Mouse (Mus musculus): ENCODE data around the gene Sost. TPM values are rescaled to one million over a fixed set of nuclear protein-coding genes. Genes with fewer than 3 reads are reported as not detected.
"Not testable (repeated sequence)": the region's sequence is repeated elsewhere in the genome, so short reads cannot be mapped to it uniquely, and the experiment has no call there.

Gene Sost
- total RNA-seq (2017): not detected in 3 replicates

DNA sequence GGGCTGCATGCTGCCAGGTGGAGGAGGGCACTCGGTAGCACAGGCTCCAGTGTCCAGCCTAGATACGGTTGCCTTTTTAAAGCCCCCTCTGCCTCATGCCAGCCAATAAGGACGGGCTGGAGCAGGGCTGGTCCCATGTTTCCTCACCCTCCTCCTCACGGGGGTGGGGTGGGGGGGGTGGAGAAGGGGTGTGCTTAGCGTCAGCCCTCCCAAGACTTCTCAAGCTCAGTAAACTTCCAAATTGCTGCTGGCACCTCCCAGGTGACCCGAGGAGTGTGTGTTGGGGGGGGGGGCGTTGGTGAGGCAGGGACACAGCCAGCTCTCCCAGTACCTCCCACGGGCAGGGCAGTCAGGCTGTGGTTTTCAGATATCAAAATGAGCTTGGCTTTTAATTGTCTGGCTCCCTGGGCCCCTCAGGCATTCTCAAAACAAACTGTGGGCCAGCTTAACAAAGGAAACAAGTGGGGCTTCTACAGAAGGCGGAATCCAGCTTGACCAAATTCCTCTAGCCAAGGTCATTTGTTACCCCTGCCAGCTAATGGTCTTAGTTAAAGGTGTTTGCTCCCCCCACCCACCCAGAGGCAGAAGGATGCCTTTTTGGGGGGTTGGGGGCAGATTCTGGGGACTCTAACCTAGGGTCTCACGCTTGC, at the start of gene Sost:
Gene Sost, minus strand, starts transcription at position 51 of the 650 bp plus-strand sequence.
- ATAC-seq (replicated peaks; ENCODE audit: insufficient number of reproducible peaks, low FRiP score, low TSS enrichment, poor library complexity, severe bottlenecking): no peak

DNA sequence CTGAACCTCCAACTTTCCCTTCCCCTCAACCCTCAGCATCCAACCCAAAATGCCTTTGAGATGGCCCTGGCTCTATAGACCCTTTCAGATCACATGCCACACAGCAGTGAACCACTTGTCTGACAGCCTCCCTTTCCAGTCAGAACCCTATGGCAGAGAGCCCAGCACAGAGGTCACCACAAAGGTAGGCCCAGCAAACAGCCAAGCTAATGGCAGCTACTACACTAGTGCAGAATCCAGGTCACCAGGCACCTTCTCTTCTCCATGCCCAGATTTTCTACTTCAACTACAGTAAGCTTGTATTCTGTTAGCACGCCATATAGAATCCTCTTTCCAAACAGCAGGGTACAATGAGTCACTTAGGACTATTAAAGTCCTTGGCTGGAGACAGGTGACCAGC, 49.3 kb upstream of the Sost start:
- ATAC-seq (replicated peaks; ENCODE audit: insufficient number of reproducible peaks, low FRiP score, low TSS enrichment, poor library complexity, severe bottlenecking): no peak

DNA sequence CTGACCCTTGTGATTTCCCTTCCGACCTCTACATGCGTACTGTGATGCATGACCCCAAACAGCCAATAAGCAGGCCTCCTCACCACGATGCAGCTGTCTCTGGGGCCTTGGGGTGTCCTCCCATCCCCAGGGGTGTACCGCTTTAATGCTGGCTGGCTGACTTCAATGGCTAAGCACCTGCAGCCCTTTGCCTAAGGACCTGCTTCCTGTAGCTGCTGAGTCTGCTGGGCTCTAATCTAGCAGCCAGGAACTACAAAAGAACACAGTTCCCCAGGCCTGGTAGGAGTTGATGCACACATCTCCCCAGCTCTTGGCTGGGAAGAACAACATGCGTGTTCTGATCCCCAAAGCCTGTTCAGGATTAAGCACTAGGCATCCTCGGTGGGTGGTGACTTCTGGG, 48.7 kb upstream of the Sost start:
- no peak for ATAC-seq (replicated peaks; ENCODE audit: insufficient number of reproducible peaks, low FRiP score, low TSS enrichment, poor library complexity, severe bottlenecking)

DNA sequence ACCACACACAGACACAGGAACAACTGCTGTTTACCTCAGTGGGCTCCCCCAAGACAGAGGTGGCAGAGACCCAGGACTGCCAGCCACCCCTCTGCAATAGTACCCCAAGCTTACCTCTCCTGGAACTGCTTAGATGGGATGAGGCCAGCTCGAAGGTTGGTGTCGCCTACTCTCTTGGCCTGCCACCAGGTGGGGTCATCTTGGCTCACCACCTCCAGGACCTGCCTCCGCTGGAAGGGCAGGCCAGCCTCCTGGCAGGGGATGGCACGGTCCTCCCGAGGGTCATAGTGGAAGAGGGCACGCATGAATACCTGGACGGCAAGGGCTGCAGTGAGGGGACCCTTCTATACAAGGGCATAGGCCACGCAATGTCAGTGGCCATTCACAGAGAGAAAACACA, 46.4 kb upstream of the Sost start:
- ATAC-seq (replicated peaks; ENCODE audit: insufficient number of reproducible peaks, low FRiP score, low TSS enrichment, poor library complexity, severe bottlenecking): no peak

DNA sequence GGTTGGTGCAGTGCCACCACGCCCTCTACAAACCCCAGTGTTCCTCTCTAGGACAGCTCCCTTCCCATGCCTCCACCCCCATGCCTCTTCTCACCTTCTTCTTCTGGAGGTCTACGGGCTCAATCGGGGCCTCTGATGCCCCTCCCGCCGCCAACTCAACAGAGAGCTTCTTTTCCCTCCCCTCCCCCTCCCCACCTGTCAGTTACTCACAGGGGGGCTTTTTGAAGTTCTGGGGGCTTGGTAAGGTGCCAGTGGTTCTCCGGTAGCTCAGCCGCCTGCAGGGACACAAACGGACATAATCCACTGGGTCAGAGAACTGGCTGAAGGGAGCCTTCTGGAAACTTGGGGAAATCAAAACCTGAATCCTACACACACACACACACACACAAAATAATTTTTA, 44.7 kb upstream of the Sost start:
- no peak for ATAC-seq (replicated peaks; ENCODE audit: insufficient number of reproducible peaks, low FRiP score, low TSS enrichment, poor library complexity, severe bottlenecking)

DNA sequence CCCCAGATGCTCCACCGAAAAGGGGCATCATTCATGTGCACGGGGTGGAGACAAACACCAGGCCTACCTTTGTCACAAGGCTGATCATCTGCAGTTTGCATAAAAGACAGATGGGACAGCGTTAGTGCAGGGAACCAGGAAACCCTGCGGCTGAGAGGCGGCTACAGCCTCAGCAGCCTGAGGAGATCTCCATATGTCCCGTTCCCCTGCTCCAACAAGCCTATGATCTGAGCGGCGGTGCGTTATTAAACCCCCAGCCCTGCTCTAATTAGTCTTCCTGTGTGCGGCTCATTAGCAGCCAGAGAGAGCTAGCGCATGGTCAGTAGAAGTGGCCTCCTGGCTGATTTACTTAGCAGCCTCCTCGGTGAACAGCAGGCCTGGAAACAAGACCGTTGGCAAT, 43.3 kb upstream of the Sost start:
- ATAC-seq (replicated peaks; ENCODE audit: insufficient number of reproducible peaks, low FRiP score, low TSS enrichment, poor library complexity, severe bottlenecking): no peak

DNA sequence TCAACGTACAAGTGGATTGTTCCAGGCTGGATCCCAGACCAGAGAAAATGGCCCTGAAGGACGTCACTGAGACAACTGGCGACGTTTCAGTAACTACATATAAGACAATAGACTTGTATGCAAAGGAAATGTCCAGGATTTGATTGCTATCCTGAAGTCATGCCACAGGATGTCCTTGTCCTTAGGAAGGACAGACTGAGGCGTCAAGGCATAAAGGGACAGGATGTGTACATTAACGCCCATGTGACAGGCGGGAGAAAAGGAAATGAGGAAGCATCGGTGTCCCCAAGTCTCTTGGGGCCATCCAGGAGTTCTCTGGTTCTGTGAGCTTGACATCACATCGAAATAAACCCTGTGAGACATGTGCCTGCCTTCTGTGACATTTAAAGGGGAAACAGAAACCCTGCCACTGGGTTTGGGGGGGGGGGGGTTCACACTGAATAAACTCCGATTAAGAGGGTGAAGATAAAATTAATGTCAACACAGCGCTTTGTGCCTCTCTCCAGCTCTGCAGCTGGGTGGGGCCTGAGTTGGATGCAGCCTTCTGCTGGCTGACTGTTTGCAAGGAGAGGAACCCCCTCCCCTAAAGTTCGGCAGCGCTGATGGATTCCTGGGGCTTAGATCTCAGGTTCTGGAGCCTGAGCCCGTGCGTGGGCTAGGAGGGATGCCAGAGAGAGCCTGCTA, 42.3 kb upstream of the Sost start:
- no peak for ATAC-seq (replicated peaks; ENCODE audit: insufficient number of reproducible peaks, low FRiP score, low TSS enrichment, poor library complexity, severe bottlenecking)

DNA sequence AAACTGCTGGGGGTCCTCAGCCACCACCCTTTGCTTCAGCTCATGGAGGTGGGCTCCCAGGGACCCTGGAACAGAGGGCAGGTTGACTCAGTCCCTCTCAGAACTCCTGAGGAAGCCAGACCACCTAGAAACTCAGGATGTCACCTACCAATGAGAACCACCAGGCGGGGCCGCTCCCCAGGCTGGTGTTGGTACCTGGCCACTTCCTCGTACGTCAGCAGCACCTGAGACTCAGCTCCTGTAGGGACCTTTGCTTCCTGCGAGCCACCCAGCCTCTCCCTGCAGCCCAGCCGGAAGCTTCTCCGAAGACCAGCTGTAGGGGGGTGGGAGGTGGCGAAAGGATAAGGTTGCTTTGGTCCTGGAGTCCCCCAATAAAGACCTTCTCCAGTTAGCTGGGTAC, 41.6 kb upstream of the Sost start:
- ATAC-seq (replicated peaks; ENCODE audit: insufficient number of reproducible peaks, low FRiP score, low TSS enrichment, poor library complexity, severe bottlenecking): no peak

DNA sequence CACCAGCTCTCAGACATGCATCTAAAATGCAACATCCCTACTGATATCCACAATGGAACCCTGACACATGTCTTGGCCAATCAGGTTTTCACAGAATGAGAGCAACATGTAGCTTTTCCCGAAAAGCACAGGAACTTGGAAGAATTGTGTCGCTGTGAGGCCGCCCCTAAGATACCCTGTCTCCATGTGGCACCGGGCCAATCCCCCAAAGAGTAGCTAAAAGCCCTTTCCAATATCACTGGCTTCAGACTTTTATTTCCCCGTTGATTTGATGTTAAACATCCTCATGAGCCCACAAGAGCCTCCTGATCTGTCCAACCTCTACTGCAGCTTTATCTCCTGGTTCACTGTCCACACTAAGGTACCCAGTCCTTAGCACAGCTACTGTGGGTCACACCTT, 39.9 kb upstream of the Sost start:
- no peak for ATAC-seq (replicated peaks; ENCODE audit: insufficient number of reproducible peaks, low FRiP score, low TSS enrichment, poor library complexity, severe bottlenecking)

DNA sequence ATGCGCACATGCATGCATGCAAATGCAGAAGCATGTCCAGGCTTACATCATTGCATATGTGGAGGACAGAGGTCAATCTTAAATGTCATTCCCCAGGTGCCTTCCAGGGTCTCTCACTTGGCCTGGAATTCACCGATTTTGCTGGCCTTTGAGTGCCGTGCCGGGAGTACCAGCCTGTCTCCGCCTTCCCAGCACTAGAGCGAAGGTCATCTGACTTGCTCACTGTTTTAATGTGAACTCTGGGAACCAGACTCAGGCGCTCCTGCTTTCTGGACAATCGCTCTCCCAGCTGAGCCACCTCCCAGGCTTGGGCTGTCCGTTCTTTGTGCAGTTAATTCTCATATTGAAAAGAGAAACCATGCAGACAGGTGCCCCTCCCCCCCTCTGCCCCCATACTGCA, 39.5 kb upstream of the Sost start:
- ATAC-seq (replicated peaks; ENCODE audit: insufficient number of reproducible peaks, low FRiP score, low TSS enrichment, poor library complexity, severe bottlenecking): no peak

DNA sequence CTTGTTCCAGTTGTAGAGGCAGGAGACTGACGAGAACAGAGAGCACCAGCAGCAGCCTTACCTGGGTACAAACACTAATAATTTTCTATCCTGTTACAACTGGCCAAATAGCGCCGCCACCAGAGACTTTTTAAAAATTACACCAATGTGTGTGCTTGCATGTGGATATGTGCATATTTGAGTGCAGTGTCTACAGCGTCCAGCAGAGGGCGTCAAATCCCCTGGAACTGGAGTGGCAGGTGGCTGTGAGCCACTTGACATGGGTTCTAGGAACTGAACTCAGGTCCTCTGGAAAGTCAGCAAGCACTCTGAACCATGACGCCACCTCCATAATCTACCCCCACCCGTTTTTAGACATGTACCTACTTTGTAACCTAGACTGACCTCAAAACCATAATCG, 37.4 kb upstream of the Sost start:
- ATAC-seq (replicated peaks; ENCODE audit: insufficient number of reproducible peaks, low FRiP score, low TSS enrichment, poor library complexity, severe bottlenecking): no peak

DNA sequence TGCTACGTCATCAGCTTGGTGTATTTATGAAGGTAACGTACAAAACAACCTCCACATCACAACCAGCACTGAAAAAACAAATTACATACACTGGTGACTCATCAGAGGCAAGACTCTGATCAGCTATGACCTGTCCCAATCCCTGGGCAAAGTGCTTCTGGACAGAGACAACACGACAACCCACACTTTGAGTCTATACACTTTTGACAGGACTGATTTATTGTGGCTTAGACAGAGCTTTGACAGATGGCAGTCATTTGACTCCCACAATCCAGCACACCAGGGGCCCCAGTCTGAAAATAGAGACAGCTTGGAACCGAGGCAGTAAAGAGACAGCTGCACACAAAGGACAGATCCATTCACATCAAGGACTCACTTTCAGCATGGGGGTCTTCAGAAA, 32.7 kb upstream of the Sost start:
- no peak for ATAC-seq (replicated peaks; ENCODE audit: insufficient number of reproducible peaks, low FRiP score, low TSS enrichment, poor library complexity, severe bottlenecking)

DNA sequence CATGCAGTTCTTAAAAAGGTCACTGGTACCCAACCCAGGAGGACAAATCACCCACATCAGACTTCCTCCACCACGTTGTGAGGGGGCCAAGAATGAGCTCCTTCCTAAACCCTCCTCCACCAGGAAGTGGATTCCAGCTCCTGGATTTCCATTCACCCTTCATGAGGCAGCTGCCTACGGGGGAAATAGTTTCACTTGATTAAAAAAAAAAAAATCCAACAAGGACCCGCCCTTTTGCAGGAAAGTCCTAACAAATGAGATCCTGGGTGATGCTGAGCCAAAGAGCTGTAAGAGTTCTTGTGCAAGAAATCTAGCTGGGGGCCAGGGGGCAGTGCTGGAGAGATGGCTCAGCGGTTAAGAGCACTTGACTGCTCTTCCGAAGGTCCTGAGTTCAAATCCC, 31.4 kb upstream of the Sost start:
- ATAC-seq (replicated peaks; ENCODE audit: insufficient number of reproducible peaks, low FRiP score, low TSS enrichment, poor library complexity, severe bottlenecking): no peak

DNA sequence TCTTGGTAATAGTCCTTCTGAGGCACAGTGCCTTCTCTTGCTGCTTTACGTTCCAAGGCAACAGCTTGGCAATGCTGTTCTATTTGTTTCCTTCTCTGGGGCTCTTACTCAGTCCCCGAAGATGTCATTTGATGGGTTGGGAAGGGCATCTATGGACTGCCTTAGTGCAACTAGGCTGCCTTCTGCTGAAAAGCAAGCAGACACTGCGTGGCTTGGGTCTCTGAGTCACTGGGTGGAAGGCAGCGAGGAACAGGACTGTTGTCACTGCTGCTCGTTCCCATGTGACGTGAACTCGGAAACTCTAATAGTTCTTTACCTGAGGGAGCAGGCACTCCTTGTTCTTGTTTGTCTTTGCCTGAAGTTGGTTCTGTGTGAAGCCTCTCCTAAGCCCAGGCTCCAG, 29.1 kb upstream of the Sost start:
- no peak for ATAC-seq (replicated peaks; ENCODE audit: insufficient number of reproducible peaks, low FRiP score, low TSS enrichment, poor library complexity, severe bottlenecking)

DNA sequence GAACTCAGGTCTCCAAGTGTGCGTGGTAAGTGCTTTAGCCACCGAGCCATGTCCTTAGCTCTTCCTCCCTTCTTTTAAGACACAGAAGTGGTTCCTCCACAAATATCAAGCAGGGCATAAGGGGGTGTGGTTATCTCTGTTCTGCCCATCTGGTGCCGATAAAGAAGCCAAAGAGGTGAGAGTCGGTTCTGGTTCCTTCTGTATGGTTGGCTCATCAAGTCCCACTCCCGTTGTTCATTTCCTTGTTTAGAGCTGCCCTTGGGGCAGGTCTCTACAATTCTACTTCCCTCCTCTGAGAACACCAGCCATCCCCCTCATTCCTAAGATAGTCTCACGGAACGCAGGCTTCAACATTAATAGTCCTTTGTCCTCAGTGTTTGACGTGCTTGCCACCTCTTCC, 27.3 kb upstream of the Sost start:
- ATAC-seq (replicated peaks; ENCODE audit: insufficient number of reproducible peaks, low FRiP score, low TSS enrichment, poor library complexity, severe bottlenecking): no peak

DNA sequence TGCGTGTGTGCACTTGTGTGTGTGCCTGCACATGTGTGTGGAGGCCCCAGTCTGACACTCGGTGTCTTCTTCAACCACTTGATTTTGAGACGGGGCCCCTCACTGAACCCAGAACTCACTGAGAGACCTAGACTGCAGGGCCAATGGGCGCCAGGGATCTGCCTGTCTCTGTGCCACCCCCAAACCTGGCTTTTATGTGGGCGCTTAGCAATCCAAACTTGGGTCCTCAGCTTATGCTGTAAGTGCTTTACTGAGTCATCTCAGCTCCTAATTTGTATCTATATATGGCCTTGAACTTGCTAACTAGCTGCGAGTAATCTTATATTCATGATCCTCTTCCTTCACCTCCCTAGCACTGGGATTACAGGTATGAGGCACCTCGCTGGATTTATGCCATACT, 25.6 kb upstream of the Sost start:
- ATAC-seq (replicated peaks; ENCODE audit: insufficient number of reproducible peaks, low FRiP score, low TSS enrichment, poor library complexity, severe bottlenecking): no peak

DNA sequence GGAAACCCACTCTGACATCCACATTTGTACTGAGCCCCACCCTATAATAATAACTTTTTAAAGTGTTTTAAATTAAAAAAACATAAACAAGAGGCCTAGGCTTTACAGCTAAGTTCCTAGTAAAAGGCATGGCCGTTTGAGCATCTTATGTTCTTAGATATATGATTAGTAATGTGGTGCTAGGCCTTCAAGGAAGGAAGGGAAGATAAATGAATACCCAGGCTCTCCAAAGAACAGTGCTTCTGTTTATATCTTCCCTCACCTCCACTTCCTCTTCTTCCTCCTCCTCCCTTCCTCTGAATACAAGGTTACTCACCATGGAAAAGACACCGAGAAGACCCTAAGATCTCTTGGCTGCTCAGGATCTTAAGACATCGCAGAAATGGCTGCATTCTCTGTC, 25.0 kb upstream of the Sost start:
- no peak for ATAC-seq (replicated peaks; ENCODE audit: insufficient number of reproducible peaks, low FRiP score, low TSS enrichment, poor library complexity, severe bottlenecking)

DNA sequence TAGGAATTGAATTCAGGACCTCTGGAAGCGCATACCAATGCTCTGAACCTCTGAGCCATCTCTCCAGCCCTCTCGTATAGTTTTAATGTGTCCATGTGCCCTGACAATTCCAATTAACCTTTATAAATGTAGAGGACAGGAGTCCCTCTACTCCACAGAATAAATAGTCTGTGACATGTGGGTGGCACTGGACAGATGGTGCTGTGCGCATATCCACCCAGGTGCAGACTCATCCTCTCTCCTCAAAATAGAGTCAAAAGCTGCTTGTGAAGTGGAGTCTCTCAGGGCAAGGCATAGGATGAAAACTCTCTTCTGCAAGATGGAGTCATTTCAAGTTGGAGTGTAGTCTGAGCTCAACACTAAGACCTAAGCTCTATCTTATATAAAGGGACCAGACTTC, 23.4 kb upstream of the Sost start:
- no peak for ATAC-seq (replicated peaks; ENCODE audit: insufficient number of reproducible peaks, low FRiP score, low TSS enrichment, poor library complexity, severe bottlenecking)

DNA sequence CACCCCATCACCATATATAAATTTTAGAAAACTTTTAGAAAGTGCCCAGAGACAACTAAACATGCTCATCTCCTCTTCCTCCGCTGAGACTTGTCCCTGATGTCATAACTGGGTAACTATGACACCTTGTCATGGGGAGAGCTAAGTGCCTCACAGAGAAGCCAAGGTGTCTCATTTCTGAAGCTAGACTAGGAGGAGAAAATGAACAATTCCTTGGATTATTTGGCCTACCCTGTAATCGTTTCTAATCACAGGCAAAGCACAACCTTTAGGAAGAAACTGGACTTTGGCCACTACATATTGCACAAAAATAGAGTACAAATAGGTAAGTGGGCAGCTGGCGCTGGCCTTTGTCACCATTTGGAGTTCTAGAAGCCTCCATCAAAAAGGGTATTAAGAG, 20.1 kb upstream of the Sost start, which contains the start of gene Dusp3:
Gene Dusp3, minus strand, starts transcription at position 101 of the 400 bp plus-strand sequence.
- ATAC-seq (replicated peaks; ENCODE audit: insufficient number of reproducible peaks, low FRiP score, low TSS enrichment, poor library complexity, severe bottlenecking): no peak

DNA sequence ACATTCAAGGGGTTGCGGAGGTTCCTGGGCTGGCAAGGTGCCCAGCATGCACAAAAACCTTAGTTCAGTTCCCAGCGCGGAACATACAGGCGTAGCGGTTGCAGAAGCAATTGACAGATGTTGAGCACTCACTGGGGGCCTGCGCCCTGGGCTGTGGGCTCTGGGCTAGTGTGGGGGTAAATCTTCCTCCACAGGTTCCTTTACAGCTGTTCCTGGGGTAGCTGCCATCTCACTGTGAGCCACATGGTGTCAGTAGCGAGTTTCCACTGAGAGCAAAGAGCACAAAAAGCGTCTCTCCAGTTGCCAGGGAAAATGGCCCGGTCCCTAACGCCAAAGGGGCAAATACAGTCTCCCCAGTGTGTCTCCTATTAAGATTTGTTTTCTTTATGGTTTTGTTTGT, 19.2 kb upstream of the Sost start:
- peak; percentile 36; the same call in 1 of the 2 replicates for ATAC-seq (replicated peaks; ENCODE audit: insufficient number of reproducible peaks, low FRiP score, low TSS enrichment, poor library complexity, severe bottlenecking)

DNA sequence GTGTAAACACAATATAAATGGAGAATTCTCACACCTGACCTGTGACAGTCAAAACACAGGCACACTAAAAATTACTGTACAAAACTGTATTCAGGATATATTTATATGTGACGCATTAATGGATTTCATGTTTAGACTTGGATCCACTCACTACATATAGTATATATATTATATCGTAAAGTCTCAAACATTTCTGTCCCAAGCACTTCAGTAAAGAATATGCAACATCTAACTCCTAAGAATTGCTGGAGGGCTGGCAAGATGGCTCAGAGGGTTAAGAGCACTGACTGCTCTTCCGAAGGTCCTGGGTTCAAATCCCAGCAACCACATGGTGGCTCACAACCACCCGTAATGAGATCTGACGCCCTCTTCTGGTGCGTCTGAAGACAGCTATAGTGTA, 18.6 kb upstream of the Sost start:
- not testable (repeated sequence) for ATAC-seq (replicated peaks; ENCODE audit: insufficient number of reproducible peaks, low FRiP score, low TSS enrichment, poor library complexity, severe bottlenecking)

Measured in monocyte, adult 5-6 weeks (primary cell).